Mouse (Mus musculus): ENCODE results near the gene Il2rb.

- TF ChIP-seq EP300 (optimal IDR thresholded peaks at IDR 0.05): no peak
- TF ChIP-seq CTCF (IDR thresholded peaks at IDR 0.05; ENCODE audit: low read depth): no peak
These were observed 5.2 kb downstream of the Il2rb start for GRCm38 (mm10) chr15:78489906-78490305.

All from stomach, postnatal 0 days (tissue).